Mouse (Mus musculus) retina, embryonic 14.5 days (tissue): ENCODE data around the gene Fam160b1.

Experiments
- DNase-seq: peaks from one replicate; pipeline ENCODE4 v3.0.0-alpha.2; 2015; ENCODE audit warnings: low spot score

The Fam160b1 gene

GRCm38 (mm10) chr19:57367201-57367600 lies 6.7 kb downstream of the Fam160b1 start:
- DNase-seq, result no peak

DNA sequence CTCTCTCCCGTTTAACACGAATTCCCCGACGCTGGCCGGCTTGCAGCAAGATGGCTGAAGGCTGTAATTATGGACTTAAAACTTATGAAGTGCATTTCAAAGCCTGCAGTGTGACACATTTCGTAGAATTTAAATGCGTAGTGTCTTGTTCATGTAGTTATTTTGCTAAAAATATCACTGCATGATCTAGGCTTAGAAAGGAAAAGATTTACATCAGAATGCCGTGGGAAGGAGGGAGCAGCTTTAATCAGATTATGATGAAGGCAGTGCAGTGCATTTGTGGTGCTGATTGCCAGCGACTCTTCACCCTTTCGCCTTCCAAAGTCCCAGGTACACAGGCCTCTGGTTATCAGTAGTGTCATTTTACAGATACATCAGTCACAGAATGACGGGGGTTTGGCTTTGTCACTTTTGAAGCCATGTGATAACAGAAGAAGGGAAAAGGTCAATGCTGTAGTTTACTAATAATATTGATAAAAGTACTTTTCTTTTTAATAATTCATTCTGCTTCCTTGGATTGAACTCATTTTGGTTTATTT lies 7.4 kb downstream of the Fam160b1 start:
- DNase-seq, result no peak

GRCm38 (mm10) chr19:57373276-57373811 lies 12.9 kb downstream of the Fam160b1 start:
- DNase-seq, result no peak

DNA sequence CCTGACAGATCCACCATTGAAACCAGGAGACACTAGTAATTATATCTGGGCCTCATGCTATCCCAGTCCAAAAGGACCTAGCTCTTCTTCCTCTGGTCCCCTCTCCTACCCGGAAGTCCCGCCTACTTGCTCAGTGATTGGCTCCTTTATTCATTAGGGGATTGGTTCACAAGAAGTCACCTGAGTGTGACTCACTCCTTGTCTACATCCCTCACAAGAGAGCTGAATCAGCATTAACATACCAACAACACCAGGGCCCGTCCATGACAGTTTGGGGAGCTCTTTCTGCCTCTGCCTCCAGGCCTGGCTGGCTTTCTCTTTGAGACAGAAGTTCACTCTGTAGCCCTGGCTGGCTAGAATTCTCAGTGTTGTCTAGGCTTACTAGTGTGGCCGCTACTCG lies 14.7 kb downstream of the Fam160b1 start:
- DNase-seq, result no peak

- peak; percentile 50 for DNase-seq
Measured at GRCm38 (mm10) chr19:57375746-57376145, 15.3 kb downstream of the Fam160b1 start.

DNA sequence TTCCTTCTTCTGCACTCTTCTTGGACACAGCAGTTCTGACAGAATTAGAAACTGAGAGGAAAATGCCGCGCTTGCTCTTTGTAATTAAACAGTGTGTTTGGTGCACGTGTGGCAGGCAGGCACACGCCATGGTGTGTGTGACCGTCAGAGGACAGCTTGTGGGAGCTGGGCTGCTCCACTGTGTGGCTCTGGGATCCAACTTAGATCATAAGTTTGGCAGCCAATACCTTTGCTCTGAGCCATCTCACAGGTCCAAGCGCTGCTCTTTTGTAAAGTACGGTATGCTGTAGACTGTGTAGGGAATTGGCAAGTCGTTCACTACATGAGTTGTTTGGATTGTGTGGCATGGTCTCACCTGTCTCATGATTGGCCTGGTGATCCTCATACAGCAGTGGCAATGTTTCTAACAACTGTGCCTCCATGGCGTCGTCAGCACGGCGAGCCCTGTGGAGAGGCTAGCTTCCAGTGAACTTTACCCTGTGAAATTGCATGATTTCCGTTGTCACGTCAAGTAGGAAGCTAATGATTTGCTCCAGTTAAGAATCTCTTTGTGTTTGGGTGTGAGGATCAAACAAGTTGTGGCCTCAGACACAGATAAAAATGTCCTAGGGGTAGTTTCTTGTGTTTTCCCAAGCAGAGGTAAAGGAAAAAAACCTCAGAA lies 16.7 kb downstream of the Fam160b1 start:
- DNase-seq, result no peak

DNA sequence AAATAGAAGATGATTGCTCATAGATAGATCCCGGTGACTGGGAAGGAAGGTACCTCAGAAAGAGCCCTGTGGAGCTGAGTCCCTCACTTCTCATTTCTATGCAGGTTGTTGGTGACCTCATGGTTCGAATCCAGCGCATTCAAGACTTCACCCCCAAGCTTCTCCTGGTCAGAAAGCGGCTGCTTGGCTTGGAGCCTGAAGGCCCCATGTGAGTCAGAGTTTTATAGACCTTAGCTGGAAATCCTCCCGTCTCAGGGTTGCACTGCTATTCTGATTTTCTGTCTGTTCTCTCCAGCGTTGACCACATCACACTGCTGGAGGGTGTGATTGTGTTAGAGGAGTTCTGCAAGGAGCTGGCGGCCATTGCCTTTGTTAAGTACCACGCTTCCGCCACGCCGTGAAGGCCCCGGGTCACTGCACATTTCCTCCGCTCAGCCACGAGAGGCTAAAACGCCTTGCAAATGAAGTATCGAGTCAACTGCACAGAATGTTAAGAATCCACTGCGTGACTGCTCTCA lies 25.8 kb downstream of the Fam160b1 start:
- no peak for DNase-seq

GRCm38 (mm10) chr19:57391545-57391944 lies 31.1 kb downstream of the Fam160b1 start:
- no peak for DNase-seq

- DNase-seq, result no peak
Measured at GRCm38 (mm10) chr19:57393357-57393957, 33.0 kb downstream of the Fam160b1 start.

DNA sequence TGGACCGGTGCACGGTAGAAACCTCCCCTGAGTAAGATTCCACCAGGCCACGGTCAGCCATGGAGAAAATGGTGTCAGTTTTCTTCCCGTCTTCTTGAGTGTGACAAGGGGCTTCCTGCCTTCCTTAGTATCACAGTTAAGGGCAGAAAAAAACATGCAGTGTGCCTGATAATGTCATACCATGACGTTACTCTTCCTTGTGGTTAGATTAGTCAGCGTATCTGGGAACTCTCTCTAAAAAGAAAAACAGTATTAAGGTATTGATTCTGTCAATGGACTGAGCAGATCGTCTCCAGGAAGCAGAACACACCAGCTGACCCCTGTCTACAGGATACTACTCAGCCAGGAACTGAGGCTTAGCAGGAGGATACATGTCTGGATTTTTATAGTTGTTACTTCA lies 36.1 kb downstream of the Fam160b1 start:
- DNase-seq, result no peak

DNA sequence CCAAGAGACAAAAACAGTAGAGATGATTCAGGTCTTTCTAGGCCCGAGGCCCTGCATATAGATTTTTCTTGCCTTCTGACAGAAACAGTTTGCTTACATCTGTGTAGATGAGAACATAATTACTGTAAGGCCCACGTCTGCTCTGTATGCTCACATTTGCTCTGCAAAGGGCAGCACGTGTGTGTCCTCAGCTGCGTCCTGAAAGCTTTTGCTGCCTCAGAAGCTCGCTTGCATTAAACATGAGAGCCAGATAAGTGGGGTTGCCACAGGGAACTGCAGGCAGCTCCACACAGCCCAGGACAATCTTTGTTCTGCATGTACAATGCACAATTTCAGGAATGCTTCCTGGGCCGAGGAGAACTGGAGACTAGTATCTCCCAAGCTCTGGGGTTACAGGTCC lies 41.9 kb downstream of the Fam160b1 start:
- DNase-seq, result peak; percentile 29

GRCm38 (mm10) chr19:57403700-57404501 lies 43.4 kb downstream of the Fam160b1 start:
- DNase-seq, result peak; percentile 95

GRCm38 (mm10) chr19:57404502-57404848 lies 44.0 kb downstream of the Fam160b1 start:
- DNase-seq, result no peak

GRCm38 (mm10) chr19:57407947-57408346 lies 47.5 kb downstream of the Fam160b1 start:
- DNase-seq, result no peak

DNA sequence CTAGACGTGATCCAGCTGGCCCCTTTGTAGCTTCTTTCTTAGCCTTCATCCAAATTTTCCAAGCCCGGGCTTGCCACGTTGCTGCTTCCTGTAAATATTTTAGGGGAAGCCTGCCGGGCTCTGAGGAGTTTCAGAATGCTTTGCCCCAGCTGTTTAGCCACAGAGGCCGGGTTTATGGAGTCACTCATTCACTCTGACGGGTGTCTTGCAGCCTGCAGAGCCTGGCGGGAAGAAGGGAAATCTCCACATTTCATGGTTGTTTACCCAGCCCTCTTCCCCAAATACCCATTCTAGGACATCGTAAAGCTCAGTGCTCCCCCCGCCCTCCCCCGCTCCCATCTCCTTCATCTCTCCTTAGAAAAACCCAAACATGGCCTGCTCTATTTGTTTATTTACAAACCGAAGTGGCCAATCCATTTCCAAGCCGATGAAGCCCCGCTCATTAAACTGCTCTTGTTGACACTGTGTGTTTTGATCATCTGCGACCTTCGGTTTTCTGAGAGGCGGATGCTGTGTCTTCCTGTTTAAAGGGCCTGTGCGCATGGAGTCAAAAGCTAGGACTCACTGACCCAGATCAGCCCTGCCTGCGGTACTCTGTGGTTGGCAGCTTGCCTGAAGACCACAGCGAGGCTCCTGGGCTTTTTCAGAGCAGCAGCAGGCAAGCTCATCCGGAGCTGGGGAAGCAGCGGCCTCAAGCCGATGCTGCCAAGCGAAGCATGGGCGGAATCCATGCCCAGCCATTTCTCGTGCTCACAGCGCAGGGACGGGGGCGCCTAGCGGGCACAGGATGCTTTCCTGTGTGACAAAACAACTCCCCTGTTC lies 51.1 kb downstream of the Fam160b1 start:
- DNase-seq, result peak; percentile 71

GRCm38 (mm10) chr19:57413170-57413569 lies 52.7 kb downstream of the Fam160b1 start:
- no peak for DNase-seq

DNA sequence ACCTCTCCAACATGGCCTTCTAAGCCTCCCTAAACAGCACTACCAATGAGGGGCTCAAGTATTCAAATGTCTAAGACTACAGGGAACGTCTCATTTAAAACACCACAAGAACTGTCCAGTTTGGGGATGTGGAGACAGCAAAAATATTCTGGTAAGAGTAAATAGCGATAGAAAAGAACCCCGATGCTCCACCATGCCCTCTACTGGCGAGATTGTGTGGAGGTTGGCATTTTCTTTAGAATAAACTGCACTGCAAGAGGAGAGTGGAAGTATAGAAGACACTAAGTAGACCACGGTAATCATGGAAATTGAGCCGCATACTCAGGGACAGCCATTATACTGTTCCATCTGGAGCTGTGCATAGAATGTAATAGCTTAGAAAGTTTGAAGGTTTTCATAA lies 53.4 kb downstream of the Fam160b1 start:
- no peak for DNase-seq

GRCm38 (mm10) chr19:57415031-57415807 lies 54.7 kb downstream of the Fam160b1 start:
- DNase-seq, result no peak

DNA sequence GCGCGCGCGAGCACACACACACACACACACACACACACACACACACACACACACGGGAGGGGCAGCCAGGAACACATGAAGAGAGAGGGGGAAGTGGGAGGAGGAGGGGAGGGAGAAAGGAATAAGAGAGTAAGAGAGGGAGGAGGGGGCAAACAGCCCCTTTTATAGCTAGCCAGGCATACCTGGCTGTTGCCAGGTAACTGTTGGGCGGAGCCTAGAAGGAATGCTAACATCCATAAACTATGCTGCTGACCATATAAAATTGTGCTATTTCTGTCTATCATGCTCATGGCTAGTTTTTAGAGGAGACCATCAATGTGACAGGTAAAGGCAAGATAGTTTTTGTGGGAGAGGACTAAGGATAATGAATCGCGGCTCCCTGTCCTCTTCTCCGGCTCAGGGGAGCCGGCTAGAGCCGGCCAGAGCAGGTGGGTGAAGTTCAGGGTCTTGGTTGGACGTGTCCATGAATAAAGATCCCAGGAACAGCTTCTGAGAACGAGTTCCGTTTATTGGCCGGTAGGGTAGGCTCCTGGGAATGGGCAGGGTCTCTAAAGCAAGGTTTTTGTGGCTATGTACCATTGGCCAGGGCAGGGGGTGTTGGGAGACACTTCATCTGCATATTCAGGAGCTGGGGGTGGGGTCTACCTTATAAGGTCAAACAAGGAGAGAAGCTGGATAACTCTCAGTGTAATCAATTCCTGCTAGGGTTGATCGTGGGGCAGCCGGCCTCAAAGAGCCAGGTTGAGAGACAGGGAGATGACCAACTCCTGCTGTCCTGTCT lies 57.5 kb downstream of the Fam160b1 start:
- no peak for DNase-seq

- no peak for DNase-seq
Measured at GRCm38 (mm10) chr19:57423402-57423801, 62.9 kb downstream of the Fam160b1 start.
